Mouse (Mus musculus) megakaryocyte, embryonic 14.5 days (primary cell): ENCODE data around the gene Tirap.

Experiments
- FLI1 ChIP-seq: IDR thresholded peaks from 2 replicates; pipeline ENCODE4 v1.6.1; 2012; ENCODE audit warnings: low read length, inconsistent platforms, mixed read lengths
- GATA1 ChIP-seq: IDR thresholded peaks from 3 replicates; pipeline ENCODE4 v1.6.1; 2012; ENCODE audit warnings: mixed read lengths, low read length, inconsistent platforms, borderline replicate concordance

- no peak for TF ChIP-seq GATA1
- no peak for TF ChIP-seq FLI1
Observed at GRCm38 (mm10) chr9:35166798-35167635, 33.1 kb downstream of the Tirap start.
